Mouse (Mus musculus) liver, embryonic 14.5 days (tissue): Measurements from ENCODE around the gene Prpf18.
A peak's percentile ranks its signal among the peaks of the same experiment; 100 is the strongest.

ENCODE experiments used
- CTCF ChIP-seq: IDR thresholded peaks from 2 replicates; pipeline ENCODE4 v1.5.1; 2016; ENCODE audit warnings: antibody characterized with exemption, low read depth, control low read depth
- EP300 ChIP-seq: IDR thresholded peaks from 2 replicates; pipeline ENCODE4 v1.6.1; 2016; ENCODE audit warnings: antibody characterized with exemption, low read depth

- TF ChIP-seq CTCF (peak; percentile 92), EP300 (peak; percentile 53)
These were observed at the start of gene Prpf18 for GRCm38 (mm10) chr2:4651500-4652285.
